Mouse (Mus musculus) right cerebral cortex, postnatal 4 days (tissue): ENCODE data around the gene Sae1.

Experiments used
- DNase-seq: peaks from one replicate; pipeline ENCODE4 v3.0.0-alpha.2; 2022

Sae1 gene

GRCm38 (mm10) chr7:16349999-16350398 lies 37.6 kb downstream of the Sae1 start:
- no peak for DNase-seq

GRCm38 (mm10) chr7:16345297-16345696 lies 42.3 kb downstream of the Sae1 start:
- no peak for DNase-seq

- DNase-seq: no peak
Observed at GRCm38 (mm10) chr7:16344598-16344997, 43.0 kb downstream of the Sae1 start.

GRCm38 (mm10) chr7:16337733-16338132 lies 49.9 kb downstream of the Sae1 start:
- no peak for DNase-seq

GRCm38 (mm10) chr7:16329146-16329545 lies 58.5 kb downstream of the Sae1 start:
- no peak for DNase-seq

GRCm38 (mm10) chr7:16326607-16326971 lies 61.0 kb downstream of the Sae1 start:
- no peak for DNase-seq

- DNase-seq: no peak
Observed at GRCm38 (mm10) chr7:16325920-16326606, 61.5 kb downstream of the Sae1 start.

- DNase-seq: no peak
Observed at GRCm38 (mm10) chr7:16324661-16325060, 62.9 kb downstream of the Sae1 start.

- DNase-seq: no peak
Observed at GRCm38 (mm10) chr7:16320479-16320878, 67.1 kb downstream of the Sae1 start.

GRCm38 (mm10) chr7:16319216-16319615 lies 68.4 kb downstream of the Sae1 start:
- DNase-seq: no peak

- DNase-seq: no peak
Observed at GRCm38 (mm10) chr7:16317094-16317493, 70.5 kb downstream of the Sae1 start.

GRCm38 (mm10) chr7:16315222-16315759 lies 72.3 kb downstream of the Sae1 start:
- DNase-seq: no peak

GRCm38 (mm10) chr7:16314221-16314775 lies 73.3 kb downstream of the Sae1 start:
- DNase-seq: no peak

- DNase-seq: peak; percentile 87
Observed at GRCm38 (mm10) chr7:16313481-16314220, 74.0 kb downstream of the Sae1 start.

GRCm38 (mm10) chr7:16312672-16313311 lies 74.8 kb downstream of the Sae1 start:
- peak; percentile 35 for DNase-seq

GRCm38 (mm10) chr7:16312011-16312671 lies 75.5 kb downstream of the Sae1 start:
- DNase-seq: peak; percentile 24

GRCm38 (mm10) chr7:16311453-16312004 lies 76.1 kb downstream of the Sae1 start:
- DNase-seq: peak; percentile 26

- DNase-seq: peak; percentile 69
Observed at GRCm38 (mm10) chr7:16310521-16311452, 76.8 kb downstream of the Sae1 start.

- peak; percentile 84 for DNase-seq
Observed at GRCm38 (mm10) chr7:16310020-16310520, 77.5 kb downstream of the Sae1 start.

GRCm38 (mm10) chr7:16309318-16310019 lies 78.1 kb downstream of the Sae1 start:
- DNase-seq: peak; percentile 81
